Mouse (Mus musculus) heart, postnatal 0 days (tissue): ENCODE results near the gene Ccnyl1.

ENCODE experiments used
- CTCF ChIP-seq: IDR thresholded peaks from 2 replicates; pipeline ENCODE4 v1.5.1; 2016; ENCODE audit warnings: antibody characterized with exemption, control low read depth, low read depth
- EP300 ChIP-seq: IDR thresholded peaks from 2 replicates; pipeline ENCODE4 v1.6.1; 2016; ENCODE audit warnings: antibody characterized with exemption, low read depth

GRCm38 (mm10) chr1:64684440-64684839, 5.8 kb upstream of the Ccnyl1 start:
- TF ChIP-seq CTCF (no peak), EP300 (no peak)
